Mouse (Mus musculus) thymus, adult 2 months (tissue): ENCODE measurements around the gene Sgcd.

Source experiments
- CTCF ChIP-seq: fragments of 200-500 bp; IDR thresholded peaks from 2 replicates; pipeline ENCODE4 v1.5.1; 2012; ENCODE audit warnings: mild to moderate bottlenecking, control low read depth, low read length, moderate library complexity, borderline replicate concordance; ENCODE audit not compliant: control insufficient read depth, poor library complexity, insufficient read depth; ENCODE audit errors: extremely low read depth
- POLR2A ChIP-seq: fragments of 200-500 bp; IDR thresholded peaks from 2 replicates; pipeline ENCODE4 v1.6.1; 2012; ENCODE audit warnings: mild to moderate bottlenecking, low read length, control low read depth, moderate library complexity; ENCODE audit not compliant: control insufficient read depth, poor library complexity, insufficient read depth; ENCODE audit errors: extremely low read depth

GRCm38 (mm10) chr11:47093296-47093912 is 895.4 kb downstream of the Sgcd start:
- TF ChIP-seq CTCF (no peak), POLR2A (no peak)
